Mouse (Mus musculus) cerebellum, adult 18-20 months (tissue): ENCODE data around the gene Gm11985.

Experiments
- DNase-seq, 2 experiments: peaks; one replicate each; pipeline ENCODE4 v3.0.0; 2021

The Gm11985 gene

GRCm38 (mm10) chr11:7152371-7152770, 36.0 kb downstream of the Gm11985 start:
- DNase-seq, result no peak

- peak; percentile 68 to 72 for DNase-seq
Observed at GRCm38 (mm10) chr11:7150511-7150910, 37.9 kb downstream of the Gm11985 start.

- DNase-seq, result no peak
Observed at GRCm38 (mm10) chr11:7149471-7149870, 38.9 kb downstream of the Gm11985 start.

- no peak for DNase-seq
Observed at GRCm38 (mm10) chr11:7147945-7148344, 40.4 kb downstream of the Gm11985 start.

DNA sequence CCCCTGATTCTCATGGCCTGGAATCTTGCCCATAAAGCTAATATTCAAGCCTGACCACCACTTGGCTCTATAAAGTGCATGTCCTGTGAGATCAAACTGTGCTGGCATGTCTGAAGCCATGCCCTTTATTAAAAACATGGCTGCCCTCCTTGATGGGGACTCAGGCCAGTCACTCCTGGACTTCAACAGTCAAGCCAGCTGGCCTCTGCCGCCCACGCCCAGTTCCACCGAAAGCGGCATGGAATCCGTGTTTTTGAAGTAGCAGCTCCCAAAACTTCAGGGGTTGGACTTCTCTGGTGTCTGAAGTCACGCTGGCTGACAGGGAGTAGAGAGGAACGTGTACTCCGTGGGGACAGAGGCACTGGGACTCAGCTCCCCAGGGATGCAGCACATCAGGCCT, 40.8 kb downstream of the Gm11985 start:
- peak; percentile 47 to 52 for DNase-seq

DNA sequence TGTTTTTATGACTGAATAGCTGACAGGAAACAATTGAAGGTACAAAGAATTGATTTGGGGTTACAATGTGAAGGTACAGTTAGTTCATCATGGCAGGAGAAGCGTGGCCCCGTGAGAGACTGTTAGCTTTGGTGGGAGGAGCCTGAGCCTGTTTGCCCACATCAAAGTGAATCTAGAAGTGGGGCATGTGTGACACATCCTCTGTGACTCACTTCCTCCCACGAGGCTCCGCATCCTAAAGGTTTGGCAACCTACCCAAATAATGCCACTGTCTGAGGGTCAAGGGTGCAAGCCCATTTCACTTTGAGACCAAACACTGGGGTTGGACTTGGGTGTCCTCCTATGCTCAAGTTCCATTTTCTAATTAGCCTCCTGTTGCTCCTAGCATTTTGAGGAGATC, 43.1 kb downstream of the Gm11985 start:
- DNase-seq, result no peak

DNA sequence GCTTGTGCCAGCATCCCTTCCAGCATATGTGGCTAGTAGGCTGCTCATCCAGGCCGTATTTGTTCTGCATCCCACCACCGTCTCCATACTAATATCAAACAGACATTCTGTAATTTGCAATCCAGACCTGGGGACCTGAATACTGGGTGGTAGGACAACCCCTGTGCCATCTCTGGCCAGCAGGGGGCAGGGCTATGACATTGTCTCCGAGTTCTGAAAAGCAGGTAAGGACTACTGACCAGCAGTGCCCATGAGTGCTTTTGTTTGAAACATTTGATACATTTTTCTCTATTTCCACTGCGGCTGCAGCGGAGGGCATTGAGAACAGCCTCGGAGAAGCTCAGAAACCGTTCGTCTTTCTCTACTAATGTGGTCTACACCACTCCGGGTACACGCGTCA, 44.0 kb downstream of the Gm11985 start:
- peak; percentile 54 to 63 for DNase-seq

- no peak for DNase-seq
Observed at GRCm38 (mm10) chr11:7142725-7143124, 45.6 kb downstream of the Gm11985 start.

GRCm38 (mm10) chr11:7140449-7140848, 47.9 kb downstream of the Gm11985 start:
- peak; percentile 69 to 72 for DNase-seq

DNA sequence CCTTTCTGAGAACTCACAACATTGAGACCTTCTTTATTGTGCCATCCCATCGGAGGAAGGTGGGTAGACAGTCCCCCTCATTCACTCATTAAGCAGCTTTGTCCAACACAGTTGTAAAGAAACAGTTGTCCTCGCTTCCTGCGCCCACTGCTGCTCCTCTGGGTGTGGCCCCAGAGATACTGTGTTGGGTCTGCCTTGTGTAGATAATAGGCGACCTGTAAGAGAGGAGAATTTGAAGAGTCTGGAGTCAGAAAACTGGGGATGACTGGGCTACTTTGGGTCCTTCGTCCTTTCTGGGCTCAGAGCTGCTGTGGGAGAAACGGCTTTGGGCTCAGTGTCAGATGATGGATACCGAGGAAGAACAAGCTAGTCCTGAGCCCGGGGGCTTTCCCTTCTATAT, 50.0 kb downstream of the Gm11985 start:
- no peak for DNase-seq

GRCm38 (mm10) chr11:7136246-7136855, 52.0 kb downstream of the Gm11985 start:
- DNase-seq, result no peak

- DNase-seq, result peak in 1 of 2 experiments; percentile 47
Observed at GRCm38 (mm10) chr11:7135763-7136162, 52.6 kb downstream of the Gm11985 start.

- DNase-seq, result no peak
Observed at GRCm38 (mm10) chr11:7135301-7135700, 53.1 kb downstream of the Gm11985 start.

GRCm38 (mm10) chr11:7134319-7134718, 54.0 kb downstream of the Gm11985 start:
- no peak for DNase-seq

GRCm38 (mm10) chr11:7133736-7134135, 54.6 kb downstream of the Gm11985 start:
- DNase-seq, result no peak
